Mouse (Mus musculus): ENCODE measurements around the gene Nos1ap. TPM values are rescaled to one million over a fixed set of nuclear protein-coding genes. Genes with fewer than 3 reads are reported as not detected.

Nos1ap gene
- polyA plus RNA-seq, 1 experiment from 2014 or later, result 6.0 TPM

- Histone ChIP-seq H3K4me1 (ENCODE audit: insufficient read depth) (peaks cover 12% of the 10 kb centered on the region), H3K27ac (ENCODE audit: low read depth) (no peak overlapping the region), H3K9me3 (ENCODE audit: low read length) (peaks cover 4% of the 10 kb centered on the region; the same call in 1 of the 2 replicates), H3K36me3 (replicated peaks; ENCODE audit: insufficient read depth, low read length) (no peaks in the 10 kb centered on the region; the same call in 1 of the 2 replicates), H3K4me2 (ENCODE audit: low read depth, low read length) (no peak overlapping the region), H3K9ac (replicated peaks) (no peak overlapping the region), H3K27me3 (ENCODE audit: insufficient read depth, low read length) (no peaks in the 10 kb centered on the region), H3K4me3 (ENCODE audit: low read depth, low read length) (no peak overlapping the region)
- TF ChIP-seq CTCF (IDR thresholded peaks at IDR 0.05; ENCODE audit: low read depth) (no peak), EP300 (IDR thresholded peaks at IDR 0.05; ENCODE audit: low read depth) (no peak)
- ATAC-seq, result no peak
- no peak for DNase-seq
- WGBS (ENCODE audit: insufficient replicate concordance), result 58% methylated on average over 4 of the region's 4 CpGs
These were observed 22.7 kb downstream of the Nos1ap start for GRCm38 (mm10) chr1:170566969-170567368.

DNA sequence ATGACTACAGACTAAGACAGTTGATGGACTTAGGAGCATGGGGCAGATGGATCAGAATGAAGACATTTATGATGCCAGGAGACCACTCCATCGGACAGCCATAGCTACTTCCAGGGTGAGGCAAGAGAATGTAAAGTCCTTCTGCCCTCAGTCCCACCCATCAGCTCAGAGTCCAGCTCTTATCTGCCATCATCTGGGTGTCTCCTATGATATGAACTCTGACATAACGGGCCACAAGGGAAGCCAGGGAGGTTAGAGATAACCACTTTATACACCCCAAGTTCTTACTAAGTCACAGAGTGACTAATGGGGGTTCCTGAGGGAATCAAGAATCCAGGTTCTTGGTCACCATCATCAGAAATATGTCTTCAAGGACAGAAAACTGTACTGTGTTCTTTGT lies 23.1 kb downstream of the Nos1ap start:
- DNase-seq, result no peak
- peaks cover 12% of the 10 kb centered on the region for H3K4me1 ChIP-seq (ENCODE audit: insufficient read depth)
- TF ChIP-seq CTCF (IDR thresholded peaks at IDR 0.05; ENCODE audit: low read depth) (no peak), EP300 (IDR thresholded peaks at IDR 0.05; ENCODE audit: low read depth) (no peak)

DNA sequence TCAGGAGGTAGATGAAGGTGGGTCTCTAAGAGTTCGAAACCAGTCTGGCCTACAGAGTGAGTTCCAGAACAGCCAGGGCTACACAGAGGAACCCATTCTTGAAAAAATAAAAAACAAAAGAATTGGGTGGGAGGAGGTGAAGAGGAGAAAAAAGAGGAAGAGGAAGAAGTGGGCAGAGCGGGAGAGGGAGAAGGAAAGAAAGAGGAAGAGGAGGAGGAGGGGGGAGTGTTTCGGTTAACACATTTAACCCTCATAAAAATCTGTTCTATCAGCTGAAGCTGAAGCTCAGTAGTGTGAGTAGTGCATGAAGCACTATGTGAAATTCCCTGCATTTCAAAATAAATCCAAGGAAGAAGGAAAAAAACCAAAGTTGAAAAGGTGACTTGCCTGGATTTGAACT lies 24.7 kb downstream of the Nos1ap start:
- no peak for TF ChIP-seq EP300 (IDR thresholded peaks at IDR 0.05; ENCODE audit: low read depth)
- no peak for TF ChIP-seq CTCF (IDR thresholded peaks at IDR 0.05; ENCODE audit: low read depth)
- H3K4me2 ChIP-seq (ENCODE audit: low read depth, low read length), result no peak overlapping the region
- no peaks in the 10 kb centered on the region for H3K36me3 ChIP-seq (replicated peaks; ENCODE audit: insufficient read depth, low read length)
- H3K9me3 ChIP-seq (ENCODE audit: low read length), result no peaks in the 10 kb centered on the region
- no peak overlapping the region for H3K4me3 ChIP-seq (ENCODE audit: low read depth, low read length)
- WGBS (ENCODE audit: insufficient replicate concordance), result 39% methylated on average over 3 of the region's 3 CpGs
- ATAC-seq (no peak), DNase-seq (no peak)
- no peak overlapping the region for H3K9ac ChIP-seq (replicated peaks)
- H3K27me3 ChIP-seq (ENCODE audit: insufficient read depth, low read length), result no peaks in the 10 kb centered on the region
- H3K4me1 ChIP-seq (ENCODE audit: insufficient read depth), result peaks cover 12% of the 10 kb centered on the region
- H3K27ac ChIP-seq (ENCODE audit: low read depth), result no peak overlapping the region

More for the DNA sequence above, 23.1 kb downstream of the Nos1ap start:
- Histone ChIP-seq H3K4me2 (ENCODE audit: low read depth, low read length) (no peak overlapping the region), H3K4me3 (ENCODE audit: low read depth, low read length) (no peak overlapping the region), H3K27ac (ENCODE audit: low read depth) (no peak overlapping the region), H3K27me3 (ENCODE audit: insufficient read depth, low read length) (no peaks in the 10 kb centered on the region), H3K9ac (replicated peaks) (no peak overlapping the region), H3K36me3 (replicated peaks; ENCODE audit: insufficient read depth, low read length) (no peaks in the 10 kb centered on the region), H3K9me3 (ENCODE audit: low read length) (peaks cover 2% of the 10 kb centered on the region; the same call in 1 of the 2 replicates)
- WGBS (ENCODE audit: insufficient replicate concordance), result 46% methylated on average over 2 of the region's 2 CpGs
- no peak for ATAC-seq

- ATAC-seq, result no peak
- WGBS (ENCODE audit: insufficient replicate concordance), result 61% methylated on average over 1 of the region's 1 CpGs
- TF ChIP-seq CTCF (IDR thresholded peaks at IDR 0.05; ENCODE audit: low read depth) (no peak), EP300 (IDR thresholded peaks at IDR 0.05; ENCODE audit: low read depth) (no peak)
- no peak for DNase-seq
- no peak overlapping the region for H3K4me3 ChIP-seq (ENCODE audit: low read depth, low read length)
- no peak overlapping the region for H3K4me2 ChIP-seq (ENCODE audit: low read depth, low read length)
- peaks cover 10% of the 10 kb centered on the region for H3K4me1 ChIP-seq (ENCODE audit: insufficient read depth)
- H3K27ac ChIP-seq (ENCODE audit: low read depth), result no peak overlapping the region
- H3K27me3 ChIP-seq (ENCODE audit: insufficient read depth, low read length), result no peaks in the 10 kb centered on the region
- H3K36me3 ChIP-seq (replicated peaks; ENCODE audit: insufficient read depth, low read length), result no peaks in the 10 kb centered on the region
- no peak overlapping the region for H3K9ac ChIP-seq (replicated peaks)
- no peaks in the 10 kb centered on the region for H3K9me3 ChIP-seq (ENCODE audit: low read length)
These were observed 27.2 kb downstream of the Nos1ap start for GRCm38 (mm10) chr1:170562431-170562830.

- no peak for TF ChIP-seq CTCF (IDR thresholded peaks at IDR 0.05; ENCODE audit: low read depth)
- TF ChIP-seq EP300 (IDR thresholded peaks at IDR 0.05; ENCODE audit: low read depth), result no peak
- DNase-seq (no peak), ATAC-seq (no peak)
- Histone ChIP-seq H3K27ac (ENCODE audit: low read depth) (no peak overlapping the region), H3K9me3 (ENCODE audit: low read length) (no peaks in the 10 kb centered on the region), H3K9ac (replicated peaks) (no peak overlapping the region), H3K27me3 (ENCODE audit: insufficient read depth, low read length) (no peaks in the 10 kb centered on the region), H3K4me2 (ENCODE audit: low read depth, low read length) (no peak overlapping the region), H3K4me3 (ENCODE audit: low read depth, low read length) (no peak overlapping the region), H3K4me1 (ENCODE audit: insufficient read depth) (peaks cover 6% of the 10 kb centered on the region; the same call in 1 of the 2 replicates), H3K36me3 (replicated peaks; ENCODE audit: insufficient read depth, low read length) (no peaks in the 10 kb centered on the region)
- WGBS (ENCODE audit: insufficient replicate concordance), result 78% methylated on average over 3 of the region's 3 CpGs
These were observed 28.9 kb downstream of the Nos1ap start for GRCm38 (mm10) chr1:170560768-170561167.

DNA sequence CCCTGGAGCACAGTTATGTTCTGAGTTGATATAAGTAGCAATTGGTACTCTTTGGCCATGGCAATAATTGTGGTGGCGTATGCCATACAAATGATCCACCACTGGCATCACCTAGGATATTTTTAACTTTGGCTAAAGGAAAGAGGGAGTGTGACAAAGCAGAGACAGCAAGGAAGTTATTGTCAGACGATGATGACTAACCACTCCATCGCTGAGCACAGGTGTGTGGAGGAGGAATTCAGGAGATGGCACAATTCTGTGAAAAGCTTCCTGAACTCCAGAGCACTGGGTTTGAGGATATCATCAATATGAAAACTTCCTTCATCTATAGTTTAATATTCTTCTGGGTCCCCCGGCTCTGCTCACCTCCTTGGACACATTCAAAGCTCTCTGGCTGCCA lies 31.7 kb downstream of the Nos1ap start:
- H3K27me3 ChIP-seq (ENCODE audit: insufficient read depth, low read length), result no peaks in the 10 kb centered on the region
- TF ChIP-seq CTCF (IDR thresholded peaks at IDR 0.05; ENCODE audit: low read depth), result no peak
- no peak for TF ChIP-seq EP300 (IDR thresholded peaks at IDR 0.05; ENCODE audit: low read depth)
- no peak for DNase-seq
- H3K9me3 ChIP-seq (ENCODE audit: low read length), result no peaks in the 10 kb centered on the region
- 89% methylated on average over 4 of the region's 4 CpGs for WGBS (ENCODE audit: insufficient replicate concordance)
- peaks cover 15% of the 10 kb centered on the region for H3K4me1 ChIP-seq (ENCODE audit: insufficient read depth)
- H3K27ac ChIP-seq (ENCODE audit: low read depth), result no peak overlapping the region
- no peak overlapping the region for H3K4me2 ChIP-seq (ENCODE audit: low read depth, low read length)
- ATAC-seq, result no peak
- H3K4me3 ChIP-seq (ENCODE audit: low read depth, low read length), result no peak overlapping the region
- no peak overlapping the region for H3K9ac ChIP-seq (replicated peaks)
- no peaks in the 10 kb centered on the region for H3K36me3 ChIP-seq (replicated peaks; ENCODE audit: insufficient read depth, low read length)

GRCm38 (mm10) chr1:170556696-170557095 lies 33.0 kb downstream of the Nos1ap start:
- Histone ChIP-seq H3K9ac (replicated peaks) (no peak overlapping the region), H3K4me2 (ENCODE audit: low read depth, low read length) (no peak overlapping the region), H3K27ac (ENCODE audit: low read depth) (no peak overlapping the region), H3K9me3 (ENCODE audit: low read length) (no peaks in the 10 kb centered on the region), H3K4me1 (ENCODE audit: insufficient read depth) (peaks cover 15% of the 10 kb centered on the region), H3K27me3 (ENCODE audit: insufficient read depth, low read length) (no peaks in the 10 kb centered on the region), H3K36me3 (replicated peaks; ENCODE audit: insufficient read depth, low read length) (no peaks in the 10 kb centered on the region), H3K4me3 (ENCODE audit: low read depth, low read length) (no peak overlapping the region)
- 80% methylated on average over 6 of the region's 6 CpGs for WGBS (ENCODE audit: insufficient replicate concordance)
- ATAC-seq (no peak), DNase-seq (no peak)
- TF ChIP-seq CTCF (IDR thresholded peaks at IDR 0.05; ENCODE audit: low read depth) (no peak), EP300 (IDR thresholded peaks at IDR 0.05; ENCODE audit: low read depth) (no peak)

All from liver, postnatal 0 days (tissue).